Comparison of ENCODE assay signal across 9 mouse cellular contexts in the genomic region with DNA sequence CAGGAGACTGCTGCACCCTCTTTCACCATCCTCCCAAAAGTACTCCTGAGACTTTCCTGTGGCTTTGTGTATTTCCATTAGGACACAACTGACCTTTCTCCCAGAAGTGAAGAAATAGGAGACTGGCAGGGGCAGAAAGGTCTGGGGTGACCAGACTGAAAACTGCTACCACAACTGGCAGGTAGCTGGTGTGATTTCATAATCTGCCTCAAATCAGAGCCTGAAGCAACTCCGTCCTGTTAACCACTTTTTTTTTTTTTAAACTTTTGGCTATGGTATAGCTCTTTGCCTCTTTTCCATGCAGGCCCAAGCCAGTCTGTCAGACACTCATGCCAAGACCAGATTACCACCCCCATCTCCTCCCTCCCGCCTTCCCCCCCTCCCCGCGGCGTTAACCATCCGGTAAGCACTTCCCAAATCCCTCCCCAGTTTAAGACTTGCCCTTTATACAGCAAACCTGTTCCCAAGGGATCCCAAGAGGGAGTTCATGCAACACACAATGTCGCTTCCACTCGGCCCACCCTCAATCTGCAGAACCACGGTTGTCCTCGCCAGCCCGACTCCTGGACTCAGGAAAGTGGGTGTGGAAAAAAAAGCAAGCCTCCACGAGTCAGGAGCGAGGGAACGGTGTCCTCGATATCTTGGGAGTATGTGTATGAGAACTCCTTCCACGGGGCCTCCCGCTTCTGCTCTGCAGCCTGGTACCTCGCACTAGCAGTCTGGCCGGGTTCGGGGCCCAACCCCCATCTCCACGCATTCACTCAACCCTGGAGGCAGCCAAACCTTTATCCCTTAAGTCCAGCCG. TPM values are rescaled to one million over a fixed set of nuclear protein-coding genes. Genes with fewer than 3 reads are reported as not detected.
DNase-seq lines count a peak whose midpoint lies in the region; ATAC-seq and TF ChIP-seq lines count a peak whose summit lies in the region.
"Had no signal": no experiment of that assay in that cellular context is flagged by ENCODE, and none has a peak within 500 bp of the region (broad histone marks: within the 10 kb centered on the region; RNA-seq: fewer than 3 reads in every experiment).

No protein-coding gene starts in this region.

- H3K27ac ChIP-seq in forebrain, embryonic 15.5 days (replicated peaks): peak overlapping the region; percentile 85
- peak overlapping the region; percentile 92 for H3K27ac ChIP-seq in intestine, embryonic 15.5 days
- peak overlapping the region; percentile 97 for H3K27ac ChIP-seq in liver, postnatal 0 days (ENCODE audit: low read depth)

- H3K4me2 ChIP-seq in forebrain, embryonic 15.5 days (replicated peaks): peak overlapping the region; percentile 88
- H3K4me2 ChIP-seq in intestine, embryonic 15.5 days (replicated peaks): peak overlapping the region; percentile 78
- peak overlapping the region; percentile 88 for H3K4me2 ChIP-seq in liver, postnatal 0 days (ENCODE audit: low read depth, low read length)

- H3K36me3 ChIP-seq in forebrain, embryonic 15.5 days: peaks cover 17% of the 10 kb centered on the region
- H3K36me3 ChIP-seq in intestine, embryonic 15.5 days: peaks cover 15% of the 10 kb centered on the region
- peaks cover 5% of the 10 kb centered on the region for H3K36me3 ChIP-seq in liver, postnatal 0 days (replicated peaks; ENCODE audit: insufficient read depth, low read length)

- H3K9me3 ChIP-seq in forebrain, embryonic 15.5 days: no peaks in the 10 kb centered on the region
- no peaks in the 10 kb centered on the region for H3K9me3 ChIP-seq in intestine, embryonic 15.5 days
- no peaks in the 10 kb centered on the region for H3K9me3 ChIP-seq in liver, postnatal 0 days (ENCODE audit: low read length)

- H3K27me3 ChIP-seq in forebrain, embryonic 15.5 days: no peaks in the 10 kb centered on the region
- no peaks in the 10 kb centered on the region for H3K27me3 ChIP-seq in intestine, embryonic 15.5 days (replicated peaks)
- no peaks in the 10 kb centered on the region for H3K27me3 ChIP-seq in liver, postnatal 0 days (ENCODE audit: insufficient read depth, low read length)

- peaks cover 40% of the 10 kb centered on the region for H3K4me1 ChIP-seq in forebrain, embryonic 15.5 days
- H3K4me1 ChIP-seq in intestine, embryonic 15.5 days (replicated peaks): peaks cover 52% of the 10 kb centered on the region
- H3K4me1 ChIP-seq in liver, postnatal 0 days (ENCODE audit: insufficient read depth): peaks cover 51% of the 10 kb centered on the region

- TF ChIP-seq CTCF in liver, postnatal 0 days (IDR thresholded peaks at IDR 0.05; ENCODE audit: low read depth): no peak

- peak; percentile 32 for DNase-seq in layer of hippocampus, adult 11-12 months (ENCODE audit: low spot score)
- DNase-seq in layer of hippocampus, postnatal 25 days (ENCODE audit: extremely low spot score in 1 of 2, low spot score in 1 of 2): no peak
- peak; percentile 64 for DNase-seq in NIH3T3 (ENCODE audit: low read depth)
- DNase-seq in liver, postnatal 0 days: peak; percentile 42
- DNase-seq in spleen, adult 18-20 months: no peak

- peak; percentile 51 for ATAC-seq in forebrain, embryonic 15.5 days (replicated peaks)
- peak; percentile 27 for ATAC-seq in intestine, embryonic 15.5 days
- ATAC-seq in liver, postnatal 0 days: no peak; the same call in 1 of the 2 replicates
- no peak for ATAC-seq in erythroid progenitor cell, adult 5-6 weeks (replicated peaks; ENCODE audit: low FRiP score, poor library complexity, severe bottlenecking)

- WGBS in forebrain, embryonic 15.5 days: under 1% methylated on average over 22 of the region's 22 CpGs
- under 1% methylated on average over 22 of the region's 22 CpGs for WGBS in intestine, embryonic 15.5 days
- WGBS in liver, postnatal 0 days (ENCODE audit: insufficient replicate concordance): 2% methylated on average over 22 of the region's 22 CpGs

- H3K4me3 ChIP-seq in forebrain, embryonic 15.5 days: peak overlapping the region; percentile 92
- H3K4me3 ChIP-seq in intestine, embryonic 15.5 days (replicated peaks): peak overlapping the region; percentile 81
- H3K4me3 ChIP-seq in liver, postnatal 0 days (ENCODE audit: low read depth, low read length): peak overlapping the region; percentile 94

- 0 out of 2 replicates have a peak, but pooled peaks have one; percentile 15 for TF ChIP-seq EP300 in liver, postnatal 0 days (IDR thresholded peaks at IDR 0.05; ENCODE audit: low read depth)

- peak overlapping the region; percentile 95 for H3K9ac ChIP-seq in forebrain, embryonic 15.5 days (replicated peaks)
- peak overlapping the region; percentile 90 for H3K9ac ChIP-seq in intestine, embryonic 15.5 days
- H3K9ac ChIP-seq in liver, postnatal 0 days (replicated peaks): peak overlapping the region; percentile 88

RNA-seq across cellular contexts. Expression of gene Ormdl3, which starts 0.9 kb away (rescaled TPM):
- total RNA-seq in layer of hippocampus, postnatal 25 days (2021): 10 to 100 TPM; 47.7 to 57.5 TPM
- polyA plus RNA-seq in forebrain, embryonic 15.5 days (2015; fragmentation: Nextera tagmentation; extraction: Ambion mirVana): 106 and 115 TPM in 2 replicates
- 50.5 and 55.2 TPM in 2 replicates for polyA plus RNA-seq in intestine, embryonic 15.5 days (2015; fragmentation: Nextera tagmentation; extraction: Ambion mirVana)
- polyA plus RNA-seq in liver, postnatal 0 days (2015; fragmentation: Nextera tagmentation; extraction: Ambion mirVana): 39.3 and 42.0 TPM in 2 replicates
- 54.5 and 58.4 TPM in 2 replicates for total RNA-seq in erythroid progenitor cell, adult 5-6 weeks (2015; ENCODE audit: low replicate concordance)
- 68.6 and 79.1 TPM in 2 replicates for total RNA-seq in erythroid progenitor cell, adult 5-6 weeks (2017; ENCODE audit: low replicate concordance)

RNA-seq across cellular contexts. Expression of gene Lrrc3c, which starts 11.8 kb away (rescaled TPM):
- not detected for total RNA-seq in layer of hippocampus, postnatal 25 days (2021)
- polyA plus RNA-seq in forebrain, embryonic 15.5 days (2015; fragmentation: Nextera tagmentation; extraction: Ambion mirVana): not detected in 2 replicates
- polyA plus RNA-seq in intestine, embryonic 15.5 days (2015; fragmentation: Nextera tagmentation; extraction: Ambion mirVana): not detected in 2 replicates
- not detected in 2 replicates for polyA plus RNA-seq in liver, postnatal 0 days (2015; fragmentation: Nextera tagmentation; extraction: Ambion mirVana)
- total RNA-seq in erythroid progenitor cell, adult 5-6 weeks (2015; ENCODE audit: low replicate concordance): not detected in 2 replicates
- not detected in 2 replicates for total RNA-seq in erythroid progenitor cell, adult 5-6 weeks (2017; ENCODE audit: low replicate concordance)
- total RNA-seq: layer of hippocampus, postnatal 14 days had no signal

RNA-seq across cellular contexts. Expression of gene Zpbp2, which starts 35.4 kb away (rescaled TPM):
- not detected for total RNA-seq in layer of hippocampus, postnatal 25 days (2021)
- polyA plus RNA-seq in forebrain, embryonic 15.5 days (2015; fragmentation: Nextera tagmentation; extraction: Ambion mirVana): 0.10 TPM in 1 of 2 replicates, not detected in the other
- 0.53 and 0.60 TPM in 2 replicates for polyA plus RNA-seq in intestine, embryonic 15.5 days (2015; fragmentation: Nextera tagmentation; extraction: Ambion mirVana)
- polyA plus RNA-seq in liver, postnatal 0 days (2015; fragmentation: Nextera tagmentation; extraction: Ambion mirVana): 0.65 and 1.1 TPM in 2 replicates
- 7.5 and 8.3 TPM in 2 replicates for total RNA-seq in erythroid progenitor cell, adult 5-6 weeks (2015; ENCODE audit: low replicate concordance)
- 3.1 and 13.2 TPM in 2 replicates for total RNA-seq in erythroid progenitor cell, adult 5-6 weeks (2017; ENCODE audit: low replicate concordance)

RNA-seq across cellular contexts. Expression of gene Gm12355, which starts 39.2 kb away (rescaled TPM):
- total RNA-seq in layer of hippocampus, postnatal 25 days (2021): 10 to 100 TPM; 10.4 to 12.4 TPM
- polyA plus RNA-seq in forebrain, embryonic 15.5 days (2015; fragmentation: Nextera tagmentation; extraction: Ambion mirVana): 0.52 and 0.83 TPM in 2 replicates
- polyA plus RNA-seq in intestine, embryonic 15.5 days (2015; fragmentation: Nextera tagmentation; extraction: Ambion mirVana): 0.99 and 1.0 TPM in 2 replicates
- 0.33 and 0.39 TPM in 2 replicates for polyA plus RNA-seq in liver, postnatal 0 days (2015; fragmentation: Nextera tagmentation; extraction: Ambion mirVana)
- 5.4 TPM in 1 of 2 replicates, not detected in the other for total RNA-seq in erythroid progenitor cell, adult 5-6 weeks (2015; ENCODE audit: low replicate concordance)
- total RNA-seq in erythroid progenitor cell, adult 5-6 weeks (2017; ENCODE audit: low replicate concordance): 1.1 and 3.9 TPM in 2 replicates

RNA-seq across cellular contexts. Expression of gene Gsdma3, which starts 39.9 kb away (rescaled TPM):
- not detected for total RNA-seq in layer of hippocampus, postnatal 25 days (2021)
- not detected in 2 replicates for polyA plus RNA-seq in forebrain, embryonic 15.5 days (2015; fragmentation: Nextera tagmentation; extraction: Ambion mirVana)
- polyA plus RNA-seq in intestine, embryonic 15.5 days (2015; fragmentation: Nextera tagmentation; extraction: Ambion mirVana): not detected in 2 replicates
- polyA plus RNA-seq in liver, postnatal 0 days (2015; fragmentation: Nextera tagmentation; extraction: Ambion mirVana): not detected in 2 replicates
- not detected in 2 replicates for total RNA-seq in erythroid progenitor cell, adult 5-6 weeks (2015; ENCODE audit: low replicate concordance)
- total RNA-seq in erythroid progenitor cell, adult 5-6 weeks (2017; ENCODE audit: low replicate concordance): not detected in 2 replicates
- total RNA-seq: layer of hippocampus, postnatal 14 days had no signal

Comparison
In these comparisons a context has a peak if more than half of its experiments do, and no peak if none do; other contexts are left out.
1. DNase-seq: peak in layer of hippocampus, adult 11-12 months (single experiment), NIH3T3 (single experiment) and liver, postnatal 0 days (single experiment); none in layer of hippocampus, postnatal 25 days (0 of 2) and spleen, adult 18-20 months (0 of 2).
2. ATAC-seq: peak in forebrain, embryonic 15.5 days (single experiment) and intestine, embryonic 15.5 days (single experiment); none in liver, postnatal 0 days (single experiment) and erythroid progenitor cell, adult 5-6 weeks (single experiment).
3. Peak in every context shown above with its lines, with median percentiles within 50 percentile points of each other: H3K27ac ChIP-seq, H3K4me2 ChIP-seq, H3K4me3 ChIP-seq and H3K9ac ChIP-seq.